Mouse (Mus musculus): ENCODE results near the gene Cela1. TPM values are rescaled to one million over a fixed set of nuclear protein-coding genes. Genes with fewer than 3 reads are reported as not detected.

Gene Cela1
- total and polyA plus RNA-seq, 2 experiments from 2014 or later, result 2.0 TPM

GRCm38 (mm10) chr15:100631454-100632170 is 56.1 kb downstream of the Cela1 start:
- Histone ChIP-seq H3K4me2 (ENCODE audit: low read depth, low read length, poor library complexity, severe bottlenecking) (no peak overlapping the region), H3K27me3 (ENCODE audit: insufficient read depth, low read length) (peaks cover 33% of the 10 kb centered on the region), H3K4me3 (ENCODE audit: low read depth, low read length) (no peak overlapping the region), H3K36me3 (ENCODE audit: insufficient read depth, low read length) (no peaks in the 10 kb centered on the region), H3K9ac (replicated peaks; ENCODE audit: low read length, poor library complexity, severe bottlenecking) (no peak overlapping the region), H3K27ac (ENCODE audit: low read depth, low read length) (no peak overlapping the region), H3K4me1 (ENCODE audit: insufficient read depth, low read length) (no peaks in the 10 kb centered on the region; the same call in 1 of the 2 replicates), H3K9me3 (ENCODE audit: low read length) (no peaks in the 10 kb centered on the region)
- ATAC-seq (ENCODE audit: low FRiP score) (no peak), DNase-seq (ENCODE audit: low spot score) (no peak)
- no peak for TF ChIP-seq CTCF (IDR thresholded peaks at IDR 0.05)
- WGBS, result 86% methylated on average over 12 of the region's 12 CpGs

- no peak for DNase-seq (ENCODE audit: low spot score)
- Histone ChIP-seq H3K4me2 (ENCODE audit: low read depth, low read length, poor library complexity, severe bottlenecking) (no peak overlapping the region), H3K9me3 (ENCODE audit: low read length) (no peaks in the 10 kb centered on the region), H3K27me3 (ENCODE audit: insufficient read depth, low read length) (peaks cover 18% of the 10 kb centered on the region), H3K36me3 (ENCODE audit: insufficient read depth, low read length) (no peaks in the 10 kb centered on the region), H3K9ac (replicated peaks; ENCODE audit: low read length, poor library complexity, severe bottlenecking) (no peak overlapping the region), H3K27ac (ENCODE audit: low read depth, low read length) (no peak overlapping the region), H3K4me3 (ENCODE audit: low read depth, low read length) (no peak overlapping the region), H3K4me1 (ENCODE audit: insufficient read depth, low read length) (no peaks in the 10 kb centered on the region; the same call in 1 of the 2 replicates)
- WGBS, result 53% methylated on average over 3 of the region's 3 CpGs
- TF ChIP-seq CTCF (IDR thresholded peaks at IDR 0.05), result no peak
- ATAC-seq (ENCODE audit: low FRiP score), result no peak
Measured at GRCm38 (mm10) chr15:100630126-100630525, 57.6 kb downstream of the Cela1 start.

DNA sequence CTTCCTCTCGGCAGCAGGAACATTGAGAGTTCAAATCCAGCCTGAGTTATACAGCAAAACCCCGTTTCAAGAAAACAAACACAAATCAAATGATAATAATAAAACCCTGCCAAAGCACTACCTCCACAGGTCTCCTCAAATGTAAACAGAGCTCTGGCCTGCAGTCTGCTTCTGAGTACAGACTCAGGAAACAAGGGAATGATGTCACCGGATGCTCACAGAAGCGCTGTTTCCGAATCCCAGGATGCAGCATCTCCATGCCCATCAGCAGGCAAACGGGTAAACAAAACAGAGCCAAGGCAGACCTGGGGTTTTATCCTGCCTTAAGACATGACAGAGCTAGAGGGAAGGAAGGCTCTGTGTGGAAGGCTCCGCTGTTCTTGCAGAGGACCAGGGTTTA is 58.9 kb downstream of the Cela1 start:
- Histone ChIP-seq H3K4me1 (ENCODE audit: insufficient read depth, low read length) (no peaks in the 10 kb centered on the region; the same call in 1 of the 2 replicates), H3K9ac (replicated peaks; ENCODE audit: low read length, poor library complexity, severe bottlenecking) (no peak overlapping the region), H3K27ac (ENCODE audit: low read depth, low read length) (no peak overlapping the region), H3K36me3 (ENCODE audit: insufficient read depth, low read length) (no peaks in the 10 kb centered on the region), H3K4me2 (ENCODE audit: low read depth, low read length, poor library complexity, severe bottlenecking) (no peak overlapping the region), H3K9me3 (ENCODE audit: low read length) (no peaks in the 10 kb centered on the region), H3K27me3 (ENCODE audit: insufficient read depth, low read length) (peaks cover 7% of the 10 kb centered on the region; the same call in 1 of the 2 replicates), H3K4me3 (ENCODE audit: low read depth, low read length) (no peak overlapping the region)
- ATAC-seq (ENCODE audit: low FRiP score) (no peak), DNase-seq (ENCODE audit: low spot score) (no peak)
- TF ChIP-seq CTCF (IDR thresholded peaks at IDR 0.05), result no peak
- WGBS, result 46% methylated on average over 7 of the region's 7 CpGs

DNA sequence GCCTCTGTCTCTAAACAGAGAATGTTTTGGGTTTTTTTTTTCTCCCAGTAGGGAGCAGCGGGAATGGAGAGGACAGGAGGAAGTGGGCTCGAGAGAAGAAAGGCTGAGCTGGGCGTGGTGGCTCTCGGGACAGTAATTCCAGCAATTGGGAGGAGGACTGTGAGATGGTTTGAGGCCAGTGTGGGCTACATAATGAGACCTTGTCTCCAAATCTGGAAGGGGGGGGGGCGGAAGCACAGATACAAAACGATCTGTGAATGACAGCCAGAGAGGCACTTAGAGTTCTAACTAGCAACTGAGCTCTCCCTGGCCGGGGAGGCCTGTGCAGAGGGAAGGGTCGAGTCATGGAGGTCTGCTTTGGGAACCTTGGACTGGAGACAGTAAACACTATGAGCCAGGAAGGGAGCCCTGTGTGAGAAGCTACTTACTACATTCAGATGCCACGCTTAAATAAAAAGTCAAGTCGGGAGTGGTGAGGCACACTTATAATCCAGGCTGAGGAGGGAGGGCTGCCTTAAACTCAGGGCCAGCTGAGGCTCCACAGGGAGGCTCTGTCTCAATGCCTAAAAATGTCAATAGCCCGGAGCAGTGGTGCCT is 59.8 kb downstream of the Cela1 start:
- H3K9me3 ChIP-seq (ENCODE audit: low read length), result no peaks in the 10 kb centered on the region
- H3K36me3 ChIP-seq (ENCODE audit: insufficient read depth, low read length), result no peaks in the 10 kb centered on the region
- WGBS, result 4% methylated on average over 11 of the region's 11 CpGs
- no peak overlapping the region for H3K27ac ChIP-seq (ENCODE audit: low read depth, low read length)
- 0 out of 2 replicates have a peak, but pooled peaks cover 2% of the 10 kb centered on the region for H3K27me3 ChIP-seq (ENCODE audit: insufficient read depth, low read length)
- no peak overlapping the region for H3K9ac ChIP-seq (replicated peaks; ENCODE audit: low read length, poor library complexity, severe bottlenecking)
- no peak overlapping the region for H3K4me3 ChIP-seq (ENCODE audit: low read depth, low read length)
- DNase-seq (ENCODE audit: low spot score), result no peak
- no peak for ATAC-seq (ENCODE audit: low FRiP score)
- H3K4me1 ChIP-seq (ENCODE audit: insufficient read depth, low read length), result no peaks in the 10 kb centered on the region; the same call in 1 of the 2 replicates
- no peak overlapping the region for H3K4me2 ChIP-seq (ENCODE audit: low read depth, low read length, poor library complexity, severe bottlenecking)
- TF ChIP-seq CTCF (IDR thresholded peaks at IDR 0.05), result no peak

GRCm38 (mm10) chr15:100627287-100627686 is 60.4 kb downstream of the Cela1 start:
- Histone ChIP-seq H3K4me3 (ENCODE audit: low read depth, low read length) (no peak overlapping the region), H3K4me1 (ENCODE audit: insufficient read depth, low read length) (no peaks in the 10 kb centered on the region; the same call in 1 of the 2 replicates), H3K9me3 (ENCODE audit: low read length) (no peaks in the 10 kb centered on the region), H3K9ac (replicated peaks; ENCODE audit: low read length, poor library complexity, severe bottlenecking) (no peak overlapping the region), H3K27ac (ENCODE audit: low read depth, low read length) (no peak overlapping the region), H3K36me3 (ENCODE audit: insufficient read depth, low read length) (no peaks in the 10 kb centered on the region), H3K4me2 (ENCODE audit: low read depth, low read length, poor library complexity, severe bottlenecking) (no peak overlapping the region), H3K27me3 (ENCODE audit: insufficient read depth, low read length) (no peaks in the 10 kb centered on the region)
- ATAC-seq (ENCODE audit: low FRiP score), result no peak
- 20% methylated on average over 10 of the region's 10 CpGs for WGBS
- no peak for TF ChIP-seq CTCF (IDR thresholded peaks at IDR 0.05)
- no peak for DNase-seq (ENCODE audit: low spot score)

DNA sequence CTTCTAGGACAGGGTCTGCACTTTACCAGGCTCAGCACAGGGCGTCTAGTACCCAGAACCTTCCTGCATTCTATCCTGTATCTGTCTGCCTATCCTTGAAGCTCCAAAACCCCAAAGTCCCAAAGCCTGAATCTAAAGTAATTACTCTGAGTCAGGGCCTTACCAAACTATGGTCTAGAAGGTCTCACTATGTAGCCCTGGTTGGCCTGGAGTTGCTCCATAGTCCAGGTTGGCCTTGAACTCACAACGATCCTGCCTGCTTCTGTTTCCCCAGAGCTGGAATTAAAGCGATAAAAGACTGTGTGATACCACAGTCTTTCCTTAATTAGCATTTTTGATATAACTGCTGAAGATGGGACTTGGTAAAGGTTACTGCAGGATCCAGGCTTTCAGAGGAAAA is 63.3 kb downstream of the Cela1 start:
- Histone ChIP-seq H3K4me1 (ENCODE audit: insufficient read depth, low read length) (no peaks in the 10 kb centered on the region; the same call in 1 of the 2 replicates), H3K4me3 (ENCODE audit: low read depth, low read length) (no peak overlapping the region), H3K4me2 (ENCODE audit: low read depth, low read length, poor library complexity, severe bottlenecking) (no peak overlapping the region), H3K9me3 (ENCODE audit: low read length) (no peaks in the 10 kb centered on the region), H3K27me3 (ENCODE audit: insufficient read depth, low read length) (no peaks in the 10 kb centered on the region), H3K36me3 (ENCODE audit: insufficient read depth, low read length) (peaks cover 6% of the 10 kb centered on the region), H3K9ac (replicated peaks; ENCODE audit: low read length, poor library complexity, severe bottlenecking) (no peak overlapping the region), H3K27ac (ENCODE audit: low read depth, low read length) (no peak overlapping the region)
- 84% methylated on average over 3 of the region's 3 CpGs for WGBS
- no peak for TF ChIP-seq CTCF (IDR thresholded peaks at IDR 0.05)
- no peak for ATAC-seq (ENCODE audit: low FRiP score)
- DNase-seq (ENCODE audit: low spot score), result no peak

Small RNA genes lying within 50 kb of the gene (microRNA-seq; reads per million reads assigned to microRNA genes)
- not detected for gene Mir6961 (ENCODE audit: borderline number of aligned reads)

Other genes starting within 250 kb of the Cela1 start
- gene Letmd1, start 218.9 kb downstream of the Cela1 start, total RNA-seq (2014; rRNA removed), result 80.9 and 86.0 TPM in 2 replicates
- 53.0 and 55.0 TPM in 2 replicates for gene Letmd1, start 218.9 kb downstream of the Cela1 start, polyA plus RNA-seq (2015; fragmentation: Nextera tagmentation; extraction: Ambion mirVana)
- gene Csrnp2, start 192.4 kb downstream of the Cela1 start, total RNA-seq (2014; rRNA removed), result 61.5 and 66.3 TPM in 2 replicates
- gene Csrnp2, start 192.4 kb downstream of the Cela1 start, polyA plus RNA-seq (2015; fragmentation: Nextera tagmentation; extraction: Ambion mirVana), result 35.8 and 37.0 TPM in 2 replicates
- 30.4 and 33.6 TPM in 2 replicates for gene Tfcp2, start 135.9 kb downstream of the Cela1 start, total RNA-seq (2014; rRNA removed)
- gene Tfcp2, start 135.9 kb downstream of the Cela1 start, polyA plus RNA-seq (2015; fragmentation: Nextera tagmentation; extraction: Ambion mirVana), result 33.0 and 36.7 TPM in 2 replicates
- gene Pou6f1, start 87.9 kb downstream of the Cela1 start, total RNA-seq (2014; rRNA removed), result 78.4 and 111 TPM in 2 replicates
- 26.7 and 30.6 TPM in 2 replicates for gene Pou6f1, start 87.9 kb downstream of the Cela1 start, polyA plus RNA-seq (2015; fragmentation: Nextera tagmentation; extraction: Ambion mirVana)
- gene Dazap2, start 72.6 kb downstream of the Cela1 start, total RNA-seq (2014; rRNA removed), result 89.3 and 148 TPM in 2 replicates
- 133 and 134 TPM in 2 replicates for gene Dazap2, start 72.6 kb downstream of the Cela1 start, polyA plus RNA-seq (2015; fragmentation: Nextera tagmentation; extraction: Ambion mirVana)
- gene Smagp, start 51.0 kb downstream of the Cela1 start, total RNA-seq (2014; rRNA removed), result 1.2 and 2.5 TPM in 2 replicates
- 2.6 and 3.8 TPM in 2 replicates for gene Smagp, start 51.0 kb downstream of the Cela1 start, polyA plus RNA-seq (2015; fragmentation: Nextera tagmentation; extraction: Ambion mirVana)
- 2.1 and 2.7 TPM in 2 replicates for gene Bin2, start 18.4 kb downstream of the Cela1 start, total RNA-seq (2014; rRNA removed)
- 1.2 TPM in 2 replicates for gene Bin2, start 18.4 kb downstream of the Cela1 start, polyA plus RNA-seq (2015; fragmentation: Nextera tagmentation; extraction: Ambion mirVana)
- 0.16 and 0.71 TPM in 2 replicates for gene Galnt6, start 41.5 kb upstream of the Cela1 start, total RNA-seq (2014; rRNA removed)
- gene Galnt6, start 41.5 kb upstream of the Cela1 start, polyA plus RNA-seq (2015; fragmentation: Nextera tagmentation; extraction: Ambion mirVana), result 0.20 and 0.22 TPM in 2 replicates
- gene Slc4a8, start 73.8 kb upstream of the Cela1 start, total RNA-seq (2014; rRNA removed), result 31.2 and 31.8 TPM in 2 replicates
- 31.0 and 37.3 TPM in 2 replicates for gene Slc4a8, start 73.8 kb upstream of the Cela1 start, polyA plus RNA-seq (2015; fragmentation: Nextera tagmentation; extraction: Ambion mirVana)
- gene Scn8a, start 181.9 kb upstream of the Cela1 start, total RNA-seq (2014; rRNA removed), result 31.3 and 37.7 TPM in 2 replicates
- 14.1 and 22.4 TPM in 2 replicates for gene Scn8a, start 181.9 kb upstream of the Cela1 start, polyA plus RNA-seq (2015; fragmentation: Nextera tagmentation; extraction: Ambion mirVana)

Data from midbrain, postnatal 0 days (tissue).